Mouse (Mus musculus) hindbrain, embryonic 14.5 days (tissue): Measurements from ENCODE around the gene Zbtb40. TPM values are rescaled to one million over a fixed set of nuclear protein-coding genes. Genes with fewer than 3 reads are reported as not detected.
A peak's percentile ranks its signal among the peaks of the same experiment; 100 is the strongest.

Experiments used
- ATAC-seq: fragments of 200-750 bp; cut with Nextera tagmentation; 2 replicates; pipeline ENCODE4 v1.8.0; 2017; ENCODE audit warnings: moderate number of reproducible peaks, mild to moderate bottlenecking, moderate TSS enrichment, moderate library complexity; ENCODE audit not compliant: low FRiP score
- DNase-seq: peaks from one replicate; pipeline ENCODE4 v3.0.0-alpha.2; 2015; ENCODE audit warnings: low spot score
- H3K27ac ChIP-seq: fragments of 300-500 bp; sonication (generic); 2 replicates; pipeline ENCODE4 v1.5.1; 2014; ENCODE audit warnings: mild to moderate bottlenecking, moderate library complexity
- H3K27me3 ChIP-seq: fragments of 300-500 bp; sonication (generic); 2 replicates; pipeline ENCODE4 v1.6.1; 2014; ENCODE audit warnings: mild to moderate bottlenecking, low read length, mixed read lengths; ENCODE audit not compliant: control insufficient read depth, insufficient read depth
- H3K36me3 ChIP-seq: fragments of 300-500 bp; sonication (generic); replicated peaks from 2 replicates; pipeline ENCODE4 v1.6.1; 2014; ENCODE audit not compliant: control insufficient read depth, insufficient read depth
- H3K4me1 ChIP-seq: fragments of 300-500 bp; sonication (generic); replicated peaks from 2 replicates; pipeline ENCODE4 v1.6.1; 2014; ENCODE audit warnings: antibody characterized with exemption, low read length, mixed read lengths; ENCODE audit not compliant: control insufficient read depth, insufficient read depth
- H3K4me2 ChIP-seq: fragments of 300-500 bp; sonication (generic); replicated peaks from 2 replicates; pipeline ENCODE4 v1.6.1; 2014; ENCODE audit warnings: mild to moderate bottlenecking, moderate library complexity
- H3K4me3 ChIP-seq: fragments of 300-500 bp; sonication (generic); replicated peaks from 2 replicates; pipeline ENCODE4 v1.5.1; 2014; ENCODE audit warnings: mild to moderate bottlenecking, low read length
- H3K9ac ChIP-seq: fragments of 300-500 bp; sonication (generic); 2 replicates; pipeline ENCODE4 v1.6.1; 2014
- H3K9me3 ChIP-seq: fragments of 300-500 bp; sonication (generic); 2 replicates; pipeline ENCODE4 v1.6.1; 2016; ENCODE audit warnings: low read length; ENCODE audit not compliant: control insufficient read depth
- WGBS: fragments of 180-500 bp; shearing (Covaris S2); extraction: QIAGEN DNeasy Blood & Tissue Kit; methylation state at CpG from one replicate; pipeline ENCODE4 v1.1.7; 2014; 5-methylcytosine and 5-hydroxymethylcytosine counted together
- polyA plus RNA-seq: library from polyadenylated mRNA; unstranded; fragments of >200 nt; fragmentation: Nextera tagmentation; extraction: Ambion mirVana; gene quantifications from 2 replicates; pipeline ENCODE4 v1.2.1, GENCODE M21; 2014

Gene Zbtb40
- polyA plus RNA-seq, 1 experiment from 2014 or later = 4.5 TPM

DNA sequence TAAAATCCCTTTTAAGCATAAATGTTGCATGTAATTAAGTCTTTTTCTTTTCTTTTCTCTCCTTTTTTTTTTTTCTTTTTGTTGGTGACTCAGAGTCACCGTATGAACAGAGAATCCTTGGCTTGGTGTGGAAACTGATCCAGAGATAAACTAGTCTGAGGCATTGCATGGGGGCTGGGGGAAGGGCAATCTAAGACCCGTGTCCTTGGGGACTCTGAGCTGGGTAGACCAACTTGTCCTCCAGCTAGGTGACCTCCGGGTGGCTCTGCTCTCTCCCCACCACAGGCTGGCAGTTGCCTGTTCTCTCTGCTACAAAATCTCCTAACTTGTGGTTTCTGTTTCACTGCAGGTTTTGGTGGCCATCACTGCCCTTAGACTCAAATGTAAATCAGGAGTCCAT lies 88.5 kb downstream of the Zbtb40 start:
- Histone ChIP-seq H3K4me1 (peaks cover 5% of the 10 kb centered on the region), H3K36me3 (no peaks in the 10 kb centered on the region), H3K27ac (no peak overlapping the region), H3K4me2 (no peak overlapping the region), H3K9ac (no peak overlapping the region), H3K27me3 (peaks cover 41% of the 10 kb centered on the region), H3K4me3 (no peak overlapping the region), H3K9me3 (no peaks in the 10 kb centered on the region)
- DNase-seq (no peak), ATAC-seq (no peak)
- 55% methylated on average over 3 of the region's 3 CpGs for WGBS

GRCm38 (mm10) chr4:136956751-136957446 lies 91.7 kb downstream of the Zbtb40 start, which contains the start of gene Epha8:
TSS of gene Epha8 (minus strand) at chr4:136956816.
- Histone ChIP-seq H3K9ac (peak within 1 kb of the TSS; percentile 62), H3K9me3 (no peaks in the 10 kb centered on the region), H3K27me3 (peaks cover 54% of the 10 kb centered on the region), H3K36me3 (no peaks in the 10 kb centered on the region), H3K27ac (no peak within 1 kb of the TSS), H3K4me1 (0 out of 2 replicates have a peak, but pooled peaks cover 5% of the 10 kb centered on the region), H3K4me3 (peak within 1 kb of the TSS; percentile 42), H3K4me2 (peak within 1 kb of the TSS; percentile 76)
- ATAC-seq (peak; percentile 65; the same call in 1 of the 2 replicates), DNase-seq (peak; percentile 53)
- whole genome bisulfite sequencing = 1% methylated on average over 51 of the region's 75 CpGs

GRCm38 (mm10) chr4:136954562-136954961 lies 94.0 kb downstream of the Zbtb40 start:
- 72% methylated on average over 6 of the region's 6 CpGs for WGBS
- Histone ChIP-seq H3K9ac (no peak overlapping the region), H3K27ac (no peak overlapping the region), H3K27me3 (peaks cover 55% of the 10 kb centered on the region), H3K4me2 (peak overlapping the region; percentile 17), H3K4me1 (0 out of 2 replicates have a peak, but pooled peaks cover 5% of the 10 kb centered on the region), H3K36me3 (no peaks in the 10 kb centered on the region), H3K9me3 (no peaks in the 10 kb centered on the region), H3K4me3 (no peak overlapping the region)
- ATAC-seq = no peak
- DNase-seq = no peak

GRCm38 (mm10) chr4:136949266-136949989 lies 99.2 kb downstream of the Zbtb40 start:
- DNase-seq (no peak), ATAC-seq (0 out of 2 replicates have a peak, but pooled peaks have one; percentile 18)
- H3K36me3 ChIP-seq = no peaks in the 10 kb centered on the region
- WGBS = 32% methylated on average over 10 of the region's 10 CpGs
- peaks cover 17% of the 10 kb centered on the region; the same call in 1 of the 2 replicates for H3K27me3 ChIP-seq
- H3K4me3 ChIP-seq = no peak overlapping the region
- H3K4me2 ChIP-seq = no peak overlapping the region
- H3K4me1 ChIP-seq = peaks cover 14% of the 10 kb centered on the region; the same call in 1 of the 2 replicates
- no peak overlapping the region for H3K27ac ChIP-seq
- H3K9ac ChIP-seq = no peak overlapping the region
- no peaks in the 10 kb centered on the region for H3K9me3 ChIP-seq

DNA sequence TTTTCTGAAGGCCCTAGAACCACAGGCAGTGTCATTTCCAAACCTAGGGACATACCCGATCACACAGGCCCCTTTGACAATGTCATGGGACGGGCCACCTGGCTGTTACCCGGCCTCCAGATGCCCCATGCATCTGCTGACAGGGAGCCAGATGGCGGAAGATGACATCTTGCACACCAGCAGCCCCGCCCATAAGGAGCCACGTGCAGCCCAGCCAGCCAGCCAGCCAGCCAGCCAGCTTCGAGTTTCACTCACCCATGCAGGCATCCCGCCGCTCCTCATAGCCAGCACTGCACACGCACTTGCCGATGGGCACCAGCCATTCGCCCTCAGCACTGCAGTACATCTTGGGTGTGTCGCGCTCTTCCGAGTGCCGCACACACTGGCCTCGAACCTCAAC lies 103.2 kb downstream of the Zbtb40 start:
- WGBS = 68% methylated on average over 17 of the region's 17 CpGs
- Histone ChIP-seq H3K36me3 (no peaks in the 10 kb centered on the region), H3K27ac (no peak overlapping the region), H3K4me3 (no peak overlapping the region), H3K27me3 (peaks cover 11% of the 10 kb centered on the region; the same call in 1 of the 2 replicates), H3K9me3 (no peaks in the 10 kb centered on the region), H3K4me2 (no peak overlapping the region), H3K4me1 (peaks cover 20% of the 10 kb centered on the region), H3K9ac (no peak overlapping the region)
- no peak for ATAC-seq
- no peak for DNase-seq

DNA sequence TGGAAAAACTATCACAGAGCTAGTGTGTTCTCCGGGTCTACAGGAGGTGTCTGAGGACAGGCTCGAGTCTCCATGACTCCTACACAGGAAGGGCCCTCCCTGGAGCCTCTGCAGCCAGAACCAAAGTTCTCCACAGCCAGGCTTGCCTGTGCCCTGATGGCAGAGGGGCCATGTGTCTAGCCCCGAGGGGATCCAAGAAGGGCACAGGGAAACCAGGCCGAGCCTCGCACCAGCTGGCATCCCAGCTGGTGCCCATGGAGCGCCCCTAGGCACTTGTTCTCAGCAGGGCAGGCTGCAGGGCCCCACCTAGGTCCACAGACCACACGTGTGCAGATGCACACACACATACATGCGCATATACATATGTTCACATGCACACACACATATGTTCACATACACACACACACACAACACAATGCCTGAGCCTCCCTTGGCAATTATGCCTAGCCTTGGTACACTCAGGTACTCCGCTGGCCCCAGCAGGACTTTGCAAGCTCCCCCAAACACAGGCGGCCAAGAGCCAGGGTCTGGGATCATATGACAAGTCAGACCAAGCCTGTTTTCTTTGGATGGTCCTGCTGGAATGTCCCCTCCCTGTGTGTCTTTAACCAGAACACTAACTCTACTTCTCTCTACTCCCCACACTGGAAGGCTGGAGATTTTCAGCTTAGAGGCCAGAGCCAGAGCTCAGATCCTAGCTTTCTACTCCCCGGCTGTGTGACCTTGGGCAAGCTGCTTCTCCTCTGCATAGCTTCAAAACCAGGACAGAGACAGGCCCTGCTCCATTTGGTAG lies 103.8 kb downstream of the Zbtb40 start:
- Histone ChIP-seq H3K4me3 (no peak overlapping the region), H3K27me3 (peaks cover 11% of the 10 kb centered on the region; the same call in 1 of the 2 replicates), H3K4me2 (no peak overlapping the region), H3K27ac (no peak overlapping the region), H3K9me3 (no peaks in the 10 kb centered on the region), H3K4me1 (peaks cover 20% of the 10 kb centered on the region), H3K36me3 (no peaks in the 10 kb centered on the region), H3K9ac (no peak overlapping the region)
- DNase-seq (no peak), ATAC-seq (no peak)
- 59% methylated on average over 11 of the region's 11 CpGs for WGBS

DNA sequence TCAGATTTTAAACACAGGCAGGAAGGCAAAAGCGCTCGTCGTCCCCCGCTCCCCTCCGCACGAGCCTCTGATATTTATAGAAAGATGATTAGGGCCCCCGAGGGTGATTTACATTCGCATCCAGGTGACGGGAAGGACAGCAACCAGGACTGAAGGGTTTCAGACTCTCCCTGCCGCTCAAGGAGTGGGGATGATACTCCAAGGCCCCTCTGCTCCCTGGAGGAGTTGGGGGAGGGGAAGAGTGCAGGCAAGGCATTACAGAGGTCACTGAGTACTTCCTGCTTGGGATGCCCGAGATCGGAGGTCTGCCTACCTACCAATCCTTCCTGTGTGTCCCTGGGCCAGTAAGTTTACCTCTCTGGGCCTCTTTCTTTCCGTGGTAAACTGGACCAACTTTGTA lies 105.4 kb downstream of the Zbtb40 start:
- Histone ChIP-seq H3K27ac (no peak overlapping the region), H3K4me2 (0 out of 2 replicates have a peak overlapping the region, but pooled peaks have one; percentile 17), H3K4me3 (no peak overlapping the region), H3K36me3 (no peaks in the 10 kb centered on the region), H3K4me1 (peaks cover 13% of the 10 kb centered on the region), H3K27me3 (peaks cover 11% of the 10 kb centered on the region; the same call in 1 of the 2 replicates), H3K9me3 (no peaks in the 10 kb centered on the region), H3K9ac (no peak overlapping the region)
- no peak for DNase-seq
- ATAC-seq = no peak
- 25% methylated on average over 13 of the region's 13 CpGs for WGBS

GRCm38 (mm10) chr4:136942761-136943160 lies 105.8 kb downstream of the Zbtb40 start:
- WGBS = 9% methylated on average over 18 of the region's 18 CpGs
- Histone ChIP-seq H3K36me3 (no peaks in the 10 kb centered on the region), H3K4me2 (peak overlapping the region; percentile 17), H3K4me3 (no peak overlapping the region), H3K27ac (no peak overlapping the region), H3K9ac (peak overlapping the region; percentile 12), H3K27me3 (peaks cover 11% of the 10 kb centered on the region; the same call in 1 of the 2 replicates), H3K4me1 (peaks cover 13% of the 10 kb centered on the region), H3K9me3 (no peaks in the 10 kb centered on the region)
- DNase-seq (no peak), ATAC-seq (no peak)
